Mouse (Mus musculus): ENCODE data around the gene Smoc2.

The Smoc2 gene

DNA sequence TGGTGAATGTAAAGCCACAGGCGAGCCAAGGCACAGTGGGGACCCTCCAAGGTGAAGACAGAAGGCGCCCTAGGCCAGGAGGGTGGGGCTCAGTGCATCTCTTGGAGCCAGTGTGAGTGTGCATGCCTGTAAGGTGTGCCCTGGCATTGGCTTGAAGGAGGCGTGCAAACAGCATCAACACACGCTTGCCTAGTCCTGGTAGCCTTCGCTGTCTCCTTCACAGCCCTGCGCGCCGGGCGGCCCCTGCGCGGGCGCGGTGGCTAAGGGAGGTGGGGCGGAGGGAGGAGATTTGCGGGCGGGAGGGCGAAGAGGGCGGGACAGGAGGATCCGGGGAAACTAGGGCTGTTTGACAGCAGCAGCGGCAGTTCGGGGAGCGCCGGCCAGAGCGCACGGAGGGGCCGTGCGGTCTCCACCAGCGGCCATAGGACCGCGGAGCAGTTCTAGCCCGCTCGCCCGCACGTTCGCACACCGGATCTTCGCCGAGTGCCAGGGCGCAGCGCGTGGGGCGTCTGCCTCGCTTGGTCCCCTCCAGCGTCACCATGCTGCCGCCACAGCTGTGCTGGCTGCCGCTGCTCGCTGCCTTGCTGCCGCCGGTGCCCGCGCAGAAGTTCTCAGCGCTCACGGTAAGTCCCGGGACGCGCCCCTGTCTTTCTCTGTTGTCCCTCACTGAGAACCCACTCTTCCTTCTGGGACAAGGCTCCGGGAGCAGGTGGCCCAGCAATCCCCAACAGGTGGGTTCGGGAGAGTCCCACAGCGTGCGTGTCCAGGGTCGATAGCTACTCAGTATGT, at the start of gene Smoc2:
TSS of gene Smoc2 (plus strand) at position 330 of the 789 bp plus-strand sequence.
- peak; percentile 21 for DNase-seq (ENCODE audit: low spot score)

- DNase-seq (ENCODE audit: low spot score), result peak; percentile 31
Measured at GRCm38 (mm10) chr17:14230698-14231430, 48.4 kb upstream of the Smoc2 start.

DNA sequence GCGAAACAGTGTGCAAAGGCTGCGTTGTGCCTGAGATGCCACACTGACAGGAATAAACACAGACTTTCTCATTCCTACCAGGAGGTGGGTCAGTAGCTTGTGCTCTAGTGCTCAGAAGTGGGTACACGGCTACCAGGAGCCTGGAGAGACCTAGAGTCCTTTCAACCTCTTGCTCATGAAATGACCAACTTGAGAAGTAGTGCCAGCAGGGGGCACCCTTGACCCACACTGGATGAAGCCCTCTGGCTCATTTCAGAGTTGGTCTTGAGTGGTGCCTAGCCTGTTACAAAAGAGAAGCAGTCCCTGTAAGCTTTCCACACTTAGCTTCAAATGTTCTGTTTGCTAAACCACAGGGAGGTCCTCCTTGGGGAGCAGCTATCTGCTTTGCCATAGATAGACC, 46.7 kb upstream of the Smoc2 start:
- peak; percentile 82 for DNase-seq (ENCODE audit: low spot score)

DNA sequence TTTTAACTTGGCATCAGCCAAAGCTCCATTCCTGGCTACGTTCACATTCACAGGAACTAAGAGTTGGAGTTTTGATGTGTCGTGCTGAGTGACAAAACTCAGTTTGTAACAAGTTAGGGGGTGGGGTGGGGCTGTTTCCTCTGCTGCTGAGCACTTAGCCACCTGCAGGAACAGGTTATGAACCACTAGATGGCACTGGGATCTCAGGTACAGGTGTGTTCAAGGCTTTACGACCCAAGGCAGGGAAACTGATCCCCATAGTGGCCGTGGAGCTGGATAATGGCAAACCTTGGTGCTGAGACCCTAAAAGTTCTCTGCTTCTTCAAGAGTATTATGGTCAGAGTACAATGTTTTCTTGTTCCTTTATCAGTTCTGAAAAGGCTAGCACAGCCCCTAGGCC, 45.6 kb upstream of the Smoc2 start:
- DNase-seq (ENCODE audit: low spot score), result no peak

DNA sequence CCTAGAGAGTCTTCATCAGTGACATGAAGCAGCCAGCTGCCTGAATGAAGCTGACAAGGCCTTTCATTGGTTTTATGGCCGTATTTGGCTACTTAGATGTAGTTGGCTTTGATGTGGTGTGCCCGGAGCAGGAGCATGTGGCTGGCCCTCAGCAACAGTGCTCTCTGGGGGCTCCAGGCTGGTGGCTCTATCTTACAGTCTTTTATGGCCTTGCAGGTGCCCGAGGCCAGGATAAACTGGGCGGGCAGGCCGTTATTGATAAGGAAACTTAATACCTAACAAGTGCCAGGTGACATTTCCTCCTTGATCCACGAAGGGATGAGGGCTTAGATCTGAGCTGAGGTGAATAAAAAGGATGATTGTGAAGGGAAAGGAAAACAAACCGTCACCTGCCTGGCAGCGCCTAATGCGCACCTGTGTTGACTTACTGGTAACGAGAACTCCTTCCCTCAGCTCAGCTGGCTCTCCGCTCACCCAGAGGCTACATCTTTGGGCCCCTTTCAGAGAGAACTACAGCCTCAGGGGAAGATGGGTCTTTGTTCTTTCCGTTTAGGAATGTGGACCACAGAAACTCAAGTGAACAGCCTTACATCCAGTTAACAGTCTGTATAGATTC, 44.4 kb upstream of the Smoc2 start:
- DNase-seq (ENCODE audit: low spot score), result no peak

- DNase-seq (ENCODE audit: low spot score), result no peak
Measured at GRCm38 (mm10) chr17:14237134-14237533, 42.2 kb upstream of the Smoc2 start.

GRCm38 (mm10) chr17:14239960-14240359, 39.3 kb upstream of the Smoc2 start:
- no peak for DNase-seq (ENCODE audit: low spot score)

GRCm38 (mm10) chr17:14242634-14243033, 36.7 kb upstream of the Smoc2 start:
- no peak for DNase-seq (ENCODE audit: low spot score)

DNA sequence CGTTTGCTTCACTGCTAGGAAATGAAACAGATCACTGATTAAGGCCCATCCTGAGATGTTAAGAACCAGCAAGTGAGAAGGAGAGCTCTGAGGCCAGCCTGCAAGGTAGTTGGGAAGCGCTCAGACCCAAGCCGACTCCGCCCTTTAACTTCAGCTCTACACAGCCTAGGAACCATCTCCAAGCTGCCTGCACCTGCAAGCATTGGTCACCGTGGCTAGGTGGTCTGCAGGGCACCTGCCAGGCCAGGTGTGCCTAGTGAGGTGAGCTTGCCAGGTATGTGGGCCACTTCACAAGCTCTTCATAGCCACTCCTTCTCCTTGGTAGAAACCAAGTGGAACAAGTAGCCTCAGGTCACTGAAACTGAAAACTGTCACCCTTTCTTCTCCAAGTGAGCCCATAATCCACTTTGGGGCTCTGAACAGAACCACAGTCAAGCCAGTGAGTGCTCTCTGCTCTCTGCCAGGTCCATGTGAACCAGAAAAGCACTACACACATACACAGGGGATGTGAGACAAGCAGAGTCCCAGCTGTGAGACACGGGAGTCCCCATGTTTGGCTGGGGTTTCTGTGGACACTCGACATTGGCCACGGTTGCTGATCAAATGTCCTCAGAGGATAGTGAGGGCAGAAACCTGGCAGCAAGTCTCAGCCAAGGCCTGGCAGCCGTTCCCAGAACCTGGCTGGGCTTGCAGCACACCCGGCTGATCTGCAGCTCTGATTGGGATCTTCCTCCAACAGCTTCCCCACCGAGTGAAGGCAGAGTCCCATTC, 34.9 kb upstream of the Smoc2 start:
- DNase-seq (ENCODE audit: low spot score), result peak; percentile 24

DNA sequence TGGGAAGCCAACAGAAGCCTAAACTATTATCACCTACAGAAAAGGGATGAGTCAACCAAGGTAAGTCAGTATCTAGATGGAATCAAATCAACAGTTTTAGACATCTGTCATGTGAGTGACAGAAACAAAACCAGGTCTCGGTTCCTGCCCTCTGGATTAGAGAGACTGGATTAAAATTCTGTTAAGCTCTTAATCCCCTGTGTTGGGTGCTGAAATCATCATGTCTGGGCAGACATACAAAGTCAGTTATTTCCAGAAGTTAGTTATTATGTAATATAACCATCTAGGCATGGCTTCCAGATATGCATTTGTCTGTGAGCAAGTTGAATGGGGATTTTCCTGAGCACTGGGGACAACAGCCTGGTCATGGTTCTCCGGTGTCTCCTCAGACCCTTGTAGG, 33.0 kb upstream of the Smoc2 start:
- DNase-seq (ENCODE audit: low spot score), result no peak

DNA sequence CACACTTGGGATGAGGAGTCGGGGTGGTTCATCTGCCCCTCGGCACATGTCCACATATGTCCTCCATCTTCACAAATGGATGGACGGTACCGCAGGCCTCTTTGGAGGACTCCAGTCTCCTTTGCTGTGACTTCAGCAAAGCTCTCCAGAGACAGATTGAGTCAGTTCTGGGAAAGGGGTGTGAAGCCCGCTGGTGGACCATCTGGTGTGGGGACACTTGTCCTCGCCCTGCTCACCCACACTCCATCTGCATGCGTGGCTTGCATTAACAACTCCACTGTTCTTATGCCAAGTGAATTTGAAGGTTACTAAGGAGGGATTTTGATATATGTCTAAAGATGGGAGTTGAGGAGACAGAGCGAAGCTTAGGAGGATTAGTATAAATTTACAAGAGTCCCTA, 31.4 kb upstream of the Smoc2 start:
- DNase-seq (ENCODE audit: low spot score), result no peak

DNA sequence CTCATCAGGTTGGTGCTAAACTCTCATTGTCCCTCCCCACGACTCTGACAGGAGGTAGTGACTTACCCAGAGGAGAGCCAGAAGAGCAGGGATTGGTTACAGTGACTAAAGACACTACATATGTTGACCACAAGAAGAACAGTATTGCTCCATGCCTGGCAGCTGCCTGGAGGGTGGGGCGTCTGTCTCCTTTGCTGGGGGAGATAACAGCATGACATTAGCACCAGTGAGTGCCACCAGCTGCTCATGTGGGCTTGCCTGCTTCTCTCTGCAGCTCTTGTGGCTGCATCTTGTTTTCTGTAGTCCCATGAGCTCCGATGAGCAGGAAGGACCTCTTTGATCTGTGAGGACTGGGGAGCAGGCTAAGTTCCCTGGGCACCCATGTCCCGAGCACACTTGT, 29.7 kb upstream of the Smoc2 start:
- no peak for DNase-seq (ENCODE audit: low spot score)

DNA sequence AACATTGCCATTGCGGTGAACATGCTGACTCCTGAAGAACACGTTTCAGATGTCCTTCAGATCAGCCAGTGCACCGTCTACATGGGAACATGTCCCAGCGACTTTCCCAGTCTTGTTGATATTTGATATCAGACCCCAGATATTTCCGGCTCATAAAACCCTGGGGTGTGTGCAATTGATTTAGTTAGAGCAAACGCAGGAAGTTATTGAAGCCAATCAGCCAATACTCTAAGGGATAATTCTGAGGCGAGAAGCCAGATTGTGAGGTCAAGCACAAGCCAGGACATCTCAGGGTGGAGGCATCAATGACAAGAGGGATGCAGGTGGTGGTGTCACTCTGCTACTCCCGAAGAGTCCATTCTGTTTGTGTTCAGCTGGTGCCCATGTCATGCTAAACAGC, 28.9 kb upstream of the Smoc2 start:
- no peak for DNase-seq (ENCODE audit: low spot score)

- no peak for DNase-seq (ENCODE audit: low spot score)
Measured at GRCm38 (mm10) chr17:14252456-14252855, 26.9 kb upstream of the Smoc2 start.

DNA sequence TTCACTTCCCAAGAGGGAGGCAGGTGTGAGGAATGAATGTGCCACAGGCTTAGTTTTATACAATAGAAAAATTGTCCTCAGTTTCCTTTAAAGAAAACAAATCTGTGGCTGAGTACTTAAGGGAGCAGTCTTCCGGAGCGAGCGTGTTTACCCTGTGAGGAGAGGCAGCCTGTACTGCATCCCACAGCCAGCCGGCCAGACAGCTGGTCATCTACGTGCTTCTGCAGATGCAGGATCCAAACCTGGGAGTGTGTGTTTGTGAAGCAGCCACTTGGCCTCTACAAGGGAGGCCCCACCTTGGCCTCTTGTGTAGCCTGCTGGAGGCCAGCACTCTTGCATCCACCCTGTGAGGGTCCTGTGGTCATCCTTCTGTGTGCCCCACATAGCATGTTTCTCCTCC, 24.7 kb upstream of the Smoc2 start:
- DNase-seq (ENCODE audit: low spot score), result no peak

DNA sequence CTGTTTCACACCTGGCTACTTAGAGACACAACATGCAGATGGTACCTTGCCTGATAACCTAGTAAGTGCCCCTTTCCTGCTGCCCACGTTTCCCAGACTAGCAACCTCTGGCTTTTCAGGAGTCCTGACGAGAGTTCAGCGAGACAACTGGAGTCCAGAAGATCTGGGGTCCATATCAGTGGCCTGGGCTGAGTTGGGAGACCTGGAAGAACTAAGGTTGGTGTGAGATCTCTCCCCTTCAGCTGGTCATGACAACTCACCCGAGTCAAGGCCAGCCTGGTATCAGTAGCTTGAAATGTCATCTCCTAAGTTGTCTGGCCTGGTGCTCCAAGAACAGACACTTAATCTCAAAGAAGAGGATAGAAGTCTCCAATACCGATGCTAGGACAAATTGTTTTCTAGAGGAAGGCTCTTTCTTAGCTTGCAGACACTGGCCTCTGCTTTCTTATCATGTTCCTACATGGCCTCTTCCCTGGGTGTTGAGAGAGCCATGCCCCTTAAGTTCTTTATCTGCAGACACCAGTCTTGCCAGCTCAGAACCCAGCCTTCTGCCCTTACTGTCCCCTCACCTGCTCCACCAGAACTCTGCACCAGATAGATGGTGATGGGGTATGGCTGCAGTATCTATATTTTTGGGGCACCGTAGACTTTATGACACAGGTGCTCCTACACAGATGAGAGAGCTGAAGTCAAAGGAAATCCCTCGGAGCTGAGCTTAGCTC, 21.3 kb upstream of the Smoc2 start:
- DNase-seq (ENCODE audit: low spot score), result no peak

- DNase-seq (ENCODE audit: low spot score), result no peak
Measured at GRCm38 (mm10) chr17:14258906-14259305, 20.4 kb upstream of the Smoc2 start.

DNA sequence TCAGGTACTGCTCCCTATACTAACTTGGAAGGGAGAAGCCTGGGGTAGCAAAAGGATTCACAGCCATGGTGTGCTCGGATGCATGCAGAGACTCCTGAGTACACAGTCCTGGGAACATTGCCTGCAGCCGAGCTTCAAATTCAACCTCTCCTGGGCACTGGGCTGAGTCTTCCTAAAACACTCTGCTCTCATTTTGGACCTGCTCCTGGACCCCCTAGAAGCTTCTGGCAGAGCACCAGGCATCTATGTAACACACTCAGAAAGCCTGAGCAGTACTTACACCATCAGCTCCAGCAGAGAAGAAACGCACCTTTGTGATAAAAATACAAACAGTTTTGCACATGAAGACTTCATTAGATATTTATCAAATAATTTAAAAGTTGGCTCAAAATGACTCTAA, 18.3 kb upstream of the Smoc2 start:
- no peak for DNase-seq (ENCODE audit: low spot score)

DNA sequence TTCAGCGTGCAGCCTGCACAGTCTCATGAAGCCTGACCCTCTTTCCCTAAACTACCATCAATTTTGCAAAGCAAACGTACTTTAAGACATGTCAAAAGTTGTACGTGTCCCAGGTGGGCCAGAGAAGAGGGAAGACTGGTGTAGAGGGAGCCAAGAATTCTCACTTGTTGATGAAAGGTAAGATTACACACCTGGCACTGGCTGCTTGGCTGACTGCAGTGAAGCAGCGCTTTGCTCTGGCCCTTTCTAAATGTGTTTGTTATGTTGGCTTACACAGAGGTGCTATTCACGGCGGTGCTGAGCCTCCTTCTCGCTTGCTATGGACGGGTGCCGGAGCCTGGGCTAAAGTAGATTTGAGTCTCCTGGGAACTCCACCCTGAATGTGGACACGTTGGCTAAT, 17.1 kb upstream of the Smoc2 start:
- DNase-seq (ENCODE audit: low spot score), result no peak

GRCm38 (mm10) chr17:14268001-14268400, 11.3 kb upstream of the Smoc2 start:
- no peak for DNase-seq (ENCODE audit: low spot score)

- DNase-seq (ENCODE audit: low spot score), result no peak
Measured at GRCm38 (mm10) chr17:14273386-14273785, 5.9 kb upstream of the Smoc2 start.

- DNase-seq (ENCODE audit: low spot score), result no peak
Measured at GRCm38 (mm10) chr17:14277310-14277709, 2.0 kb upstream of the Smoc2 start.

All from ovary, postnatal 14 days (tissue).